Mouse (Mus musculus) C2C12 (cell line): ENCODE data around the gene Nkain4.

ENCODE experiments used
- CEBPB ChIP-seq: IDR thresholded peaks from one replicate; pipeline ENCODE4 v1.6.1; 2011; ENCODE audit warnings: low read depth, mild to moderate bottlenecking, control low read depth, moderate library complexity
- CTCF ChIP-seq: IDR thresholded peaks from one replicate; pipeline ENCODE4 v1.5.1; 2011; ENCODE audit not compliant: control insufficient read depth, insufficient read depth, insufficient read length
- MAX ChIP-seq: IDR thresholded peaks from one replicate; pipeline ENCODE4 v1.6.1; 2011; ENCODE audit warnings: mild to moderate bottlenecking, control low read depth
- MYOD1 ChIP-seq: IDR thresholded peaks from one replicate; pipeline ENCODE4 v1.6.1; 2011; ENCODE audit warnings: low read depth; ENCODE audit not compliant: control insufficient read depth, insufficient read length
- MYOG ChIP-seq: IDR thresholded peaks from one replicate; pipeline ENCODE4 v1.6.1; 2011; ENCODE audit not compliant: control insufficient read depth, insufficient read length; ENCODE audit errors: extremely low read depth
- USF1 ChIP-seq: IDR thresholded peaks from one replicate; pipeline ENCODE4 v1.6.1; 2011; ENCODE audit warnings: low read depth, mild to moderate bottlenecking, control low read depth, moderate library complexity

GRCm38 (mm10) chr2:180940187-180940586 is 14.3 kb downstream of the Nkain4 start:
- TF ChIP-seq USF1 (no peak), CTCF (no peak), CEBPB (no peak), MYOD1 (no peak), MAX (no peak), MYOG (no peak)
